Mouse (Mus musculus): ENCODE results near the gene Nsun2.

The Nsun2 gene

GRCm38 (mm10) chr13:69525867-69526266, 7.7 kb upstream of the Nsun2 start:
- DNase-seq: no peak

GRCm38 (mm10) chr13:69528531-69528930, 5.0 kb upstream of the Nsun2 start:
- DNase-seq: no peak

- DNase-seq: no peak
Observed at GRCm38 (mm10) chr13:69530156-69530555, 3.4 kb upstream of the Nsun2 start.

- DNase-seq: no peak
Observed at GRCm38 (mm10) chr13:69530951-69531350, 2.6 kb upstream of the Nsun2 start.

- DNase-seq: no peak
Observed at GRCm38 (mm10) chr13:69531431-69531830, 2.1 kb upstream of the Nsun2 start.

- no peak for DNase-seq
Observed at GRCm38 (mm10) chr13:69532101-69532892, 1.2 kb upstream of the Nsun2 start.

GRCm38 (mm10) chr13:69532893-69533404, 597 bp upstream of the Nsun2 start:
- DNase-seq: no peak

- DNase-seq: no peak
Observed at GRCm38 (mm10) chr13:69534334-69534653, 748 bp downstream of the Nsun2 start, which contains the start of gene Tent4a. Gene Tent4a (minus strand): TSS chr13:69534617.

- DNase-seq: peak; percentile 99
Observed at GRCm38 (mm10) chr13:69534654-69535551, 1.4 kb downstream of the Nsun2 start.

- no peak for DNase-seq
Observed at GRCm38 (mm10) chr13:69536021-69536420, 2.5 kb downstream of the Nsun2 start.

GRCm38 (mm10) chr13:69537366-69537765, 3.8 kb downstream of the Nsun2 start:
- DNase-seq: no peak

- no peak for DNase-seq
Observed at GRCm38 (mm10) chr13:69538327-69538726, 4.8 kb downstream of the Nsun2 start.

GRCm38 (mm10) chr13:69541209-69541608, 7.7 kb downstream of the Nsun2 start:
- no peak for DNase-seq

- DNase-seq: no peak
Observed at GRCm38 (mm10) chr13:69541776-69542175, 8.2 kb downstream of the Nsun2 start.

GRCm38 (mm10) chr13:69542571-69543352, 9.2 kb downstream of the Nsun2 start:
- no peak for DNase-seq

GRCm38 (mm10) chr13:69543595-69543994, 10.0 kb downstream of the Nsun2 start:
- DNase-seq: no peak

GRCm38 (mm10) chr13:69545019-69545418, 11.5 kb downstream of the Nsun2 start:
- no peak for DNase-seq

GRCm38 (mm10) chr13:69547488-69548180, 14.1 kb downstream of the Nsun2 start:
- DNase-seq: no peak

GRCm38 (mm10) chr13:69549980-69550379, 16.4 kb downstream of the Nsun2 start:
- no peak for DNase-seq

- DNase-seq: no peak
Observed at GRCm38 (mm10) chr13:69550831-69551230, 17.3 kb downstream of the Nsun2 start.

GRCm38 (mm10) chr13:69553024-69553423, 19.5 kb downstream of the Nsun2 start:
- DNase-seq: no peak

GRCm38 (mm10) chr13:69554255-69554654, 20.7 kb downstream of the Nsun2 start:
- DNase-seq: no peak

All from cerebellum, adult 11 months (tissue).